Mouse (Mus musculus) monocyte, adult 2 months (primary cell): ENCODE measurements around the gene Pan2.
A peak's percentile ranks its signal among the peaks of the same experiment; 100 is the strongest.
"Not testable (repeated sequence)": the region's sequence is repeated elsewhere in the genome, so short reads cannot be mapped to it uniquely, and the experiment has no call there.

Experiments used
- DNase-seq, 2 experiments: peaks; one replicate each; pipeline ENCODE4 v3.0.0; 2022; ENCODE audit warnings: low spot score in 2 of 2, low read depth in 1 of 2

Gene Pan2

GRCm38 (mm10) chr10:128332358-128333249, 29.5 kb downstream of the Pan2 start:
- not testable (repeated sequence) for DNase-seq

GRCm38 (mm10) chr10:128335582-128335981, 32.4 kb downstream of the Pan2 start:
- DNase-seq = peak in 1 of 2 experiments; percentile 57

- no peak for DNase-seq
Observed at GRCm38 (mm10) chr10:128336195-128336594, 33.1 kb downstream of the Pan2 start.

- DNase-seq = no peak
Observed at GRCm38 (mm10) chr10:128336597-128336996, 33.5 kb downstream of the Pan2 start.

- peak; percentile 88 to 92 for DNase-seq
Observed at GRCm38 (mm10) chr10:128337306-128338181, 34.4 kb downstream of the Pan2 start, which contains the start of gene Cs. Gene Cs, plus strand, starts transcription at chr10:128337734.

GRCm38 (mm10) chr10:128338415-128338814, 35.3 kb downstream of the Pan2 start:
- DNase-seq = no peak

GRCm38 (mm10) chr10:128338948-128339347, 35.8 kb downstream of the Pan2 start:
- no peak for DNase-seq

GRCm38 (mm10) chr10:128340257-128340656, 37.1 kb downstream of the Pan2 start:
- DNase-seq = no peak

- no peak for DNase-seq
Observed at GRCm38 (mm10) chr10:128343436-128343835, 40.3 kb downstream of the Pan2 start.

- DNase-seq = peak in 1 of 2 experiments; percentile 56
Observed at GRCm38 (mm10) chr10:128344568-128345275, 41.6 kb downstream of the Pan2 start.

- DNase-seq = no peak
Observed at GRCm38 (mm10) chr10:128347541-128347940, 44.4 kb downstream of the Pan2 start.

GRCm38 (mm10) chr10:128358796-128359195, 55.7 kb downstream of the Pan2 start:
- DNase-seq = peak in 1 of 2 experiments; percentile 28

- DNase-seq = no peak
Observed at GRCm38 (mm10) chr10:128359226-128359625, 56.1 kb downstream of the Pan2 start.

- no peak for DNase-seq
Observed at GRCm38 (mm10) chr10:128361836-128362235, 58.7 kb downstream of the Pan2 start.

GRCm38 (mm10) chr10:128362568-128362967, 59.4 kb downstream of the Pan2 start:
- no peak for DNase-seq

GRCm38 (mm10) chr10:128367899-128368401, 64.8 kb downstream of the Pan2 start:
- no peak for DNase-seq

GRCm38 (mm10) chr10:128368402-128369217, 65.5 kb downstream of the Pan2 start, which contains the start of gene Coq10a:
Gene Coq10a, minus strand, starts transcription at chr10:128368997.
- DNase-seq = peak; percentile 66 to 86

GRCm38 (mm10) chr10:128369218-128369543, 66.0 kb downstream of the Pan2 start:
- DNase-seq = no peak

GRCm38 (mm10) chr10:128369599-128369998, 66.5 kb downstream of the Pan2 start:
- no peak for DNase-seq

- DNase-seq = no peak
Observed at GRCm38 (mm10) chr10:128370021-128370420, 66.9 kb downstream of the Pan2 start.
